Mouse (Mus musculus) MEL (cell line): ENCODE data around the gene Phb. TPM values are rescaled to one million over a fixed set of nuclear protein-coding genes. Genes with fewer than 3 reads are reported as not detected.

Experiments
- DNase-seq: peaks from one replicate; pipeline ENCODE4 v3.0.0; 2011; ENCODE audit warnings: low read depth, low spot score
- H3K27ac ChIP-seq: 2 replicates; pipeline ENCODE4 v1.5.1; 2012; ENCODE audit warnings: low read depth, mild to moderate bottlenecking, control low read depth, low read length, moderate library complexity; ENCODE audit not compliant: control insufficient read depth
- H3K27me3 ChIP-seq, 2 experiments: fragments of 150-350 bp in 1 of 2; sonication (generic) in 1 of 2; 2 replicates each; pipeline ENCODE4 v1.6.1; 2012; ENCODE audit warnings: low read length in 2 of 2, mild to moderate bottlenecking in 2 of 2, improper control_type of control experiment in 1 of 2, moderate library complexity in 1 of 2; ENCODE audit not compliant: insufficient read depth in 2 of 2, control insufficient read depth in 1 of 2
- H3K36me3 ChIP-seq, 2 experiments: 2 replicates each; pipeline ENCODE4 v1.6.1; 2012 to 2014; ENCODE audit warnings: low read length in 2 of 2, improper control_type of control experiment in 1 of 2, inconsistent platforms in 1 of 2, mild to moderate bottlenecking in 1 of 2; ENCODE audit not compliant: insufficient read depth in 2 of 2, control insufficient read depth in 1 of 2
- H3K4me1 ChIP-seq, 2 experiments: fragments of 150-350 bp in 1 of 2; sonication (generic) in 1 of 2; 2 replicates each; pipeline ENCODE4 v1.6.1; 2012; ENCODE audit warnings: low read length in 2 of 2, improper control_type of control experiment in 1 of 2, mild to moderate bottlenecking in 1 of 2; ENCODE audit not compliant: insufficient read depth in 2 of 2, control insufficient read depth in 1 of 2
- H3K4me3 ChIP-seq, 2 experiments: fragments of 150-350 bp in 1 of 2; sonication (generic) in 1 of 2; 2 replicates each; pipeline ENCODE4 v1.5.1; 2012; ENCODE audit warnings: low read depth in 2 of 2, low read length in 2 of 2, mild to moderate bottlenecking in 2 of 2, moderate library complexity in 2 of 2, control low read depth in 1 of 2, improper control_type of control experiment in 1 of 2; ENCODE audit not compliant: control insufficient read depth in 1 of 2, insufficient read depth in 1 of 2
- H3K79me2 ChIP-seq: 2 replicates; pipeline ENCODE4 v1.6.1; 2012; ENCODE audit warnings: mild to moderate bottlenecking, low read length, moderate library complexity; ENCODE audit not compliant: control insufficient read depth, poor library complexity, insufficient read depth
- H3K9ac ChIP-seq: 2 replicates; pipeline ENCODE4 v1.6.1; 2012; ENCODE audit warnings: low read depth, mild to moderate bottlenecking, control low read depth, low read length, moderate library complexity; ENCODE audit not compliant: control insufficient read depth, poor library complexity, severe bottlenecking
- H3K9me3 ChIP-seq: fragments of 150-350 bp; sonication (generic); replicated peaks from 2 replicates; pipeline ENCODE4 v1.6.1; 2012; ENCODE audit warnings: mild to moderate bottlenecking, low read length, improper control_type of control experiment, moderate library complexity; ENCODE audit not compliant: insufficient read depth
- CTCF ChIP-seq, 3 experiments: IDR thresholded peaks in 2 of 3; conservative IDR thresholded peaks in 1 of 3; 2 replicates each; pipeline ENCODE4 v1.5.1; 2011 to 2012; ENCODE audit warnings: low read length in 3 of 3, low read depth in 2 of 3, mild to moderate bottlenecking in 2 of 3, improper control_type of control experiment in 1 of 3, inconsistent platforms in 1 of 3, mixed read lengths in 1 of 3, moderate library complexity in 1 of 3; ENCODE audit not compliant: control insufficient read depth in 1 of 3, insufficient read depth in 1 of 3, poor library complexity in 1 of 3, severe bottlenecking in 1 of 3
- E2F4 ChIP-seq: IDR thresholded peaks from 2 replicates; pipeline ENCODE4 v1.6.1; 2011; ENCODE audit warnings: low read depth, low read length, improper control_type of control experiment, borderline replicate concordance
- EP300 ChIP-seq, 2 experiments: IDR thresholded peaks; 2 replicates each; pipeline ENCODE4 v1.6.1; 2011; ENCODE audit warnings: improper control_type of control experiment in 2 of 2, low read length in 2 of 2, low read depth in 1 of 2, mild to moderate bottlenecking in 1 of 2
- HCFC1 ChIP-seq: IDR thresholded peaks from 2 replicates; pipeline ENCODE4 v1.6.1; 2012; ENCODE audit warnings: low read depth, mild to moderate bottlenecking, inconsistent platforms, low read length, improper control_type of control experiment, moderate library complexity
- KAT2A ChIP-seq: conservative IDR thresholded peaks from 2 replicates; pipeline ENCODE4 v1.6.1; 2012; ENCODE audit warnings: low read depth, low read length, improper control_type of control experiment, inconsistent platforms
- MAFK ChIP-seq: IDR thresholded peaks from 2 replicates; pipeline ENCODE4 v1.6.1; 2011; ENCODE audit warnings: low read depth, mild to moderate bottlenecking, low read length, improper control_type of control experiment, borderline replicate concordance
- MAZ ChIP-seq: IDR thresholded peaks from 2 replicates; pipeline ENCODE4 v1.6.1; 2012; ENCODE audit warnings: low read depth, mild to moderate bottlenecking, inconsistent platforms, low read length, improper control_type of control experiment
- MEF2A ChIP-seq: IDR thresholded peaks from 2 replicates; pipeline ENCODE4 v1.6.1; 2014; ENCODE audit warnings: low read depth, mild to moderate bottlenecking, inconsistent platforms, low read length, improper control_type of control experiment; ENCODE audit not compliant: poor library complexity, insufficient replicate concordance, severe bottlenecking; ENCODE audit errors: extremely low read depth
- MYC ChIP-seq: IDR thresholded peaks from 2 replicates; pipeline ENCODE4 v1.6.1; 2011; ENCODE audit warnings: low read depth, mild to moderate bottlenecking, low read length, improper control_type of control experiment, moderate library complexity
- NELFE ChIP-seq: IDR thresholded peaks from 2 replicates; pipeline ENCODE4 v1.6.1; 2011; ENCODE audit warnings: low read depth, low read length, improper control_type of control experiment
- NRF1 ChIP-seq: IDR thresholded peaks from 2 replicates; pipeline ENCODE4 v1.6.1; 2014; ENCODE audit warnings: low read depth, mild to moderate bottlenecking, inconsistent platforms, low read length, improper control_type of control experiment, moderate library complexity; ENCODE audit not compliant: poor library complexity, insufficient read depth, severe bottlenecking
- POLR2A ChIP-seq, 2 experiments: IDR thresholded peaks; 2 replicates each; pipeline ENCODE4 v1.6.1; 2011 to 2012; ENCODE audit warnings: low read length in 2 of 2, mild to moderate bottlenecking in 2 of 2, control low read depth in 1 of 2, improper control_type of control experiment in 1 of 2, low read depth in 1 of 2, moderate library complexity in 1 of 2; ENCODE audit not compliant: control insufficient read depth in 1 of 2, insufficient read depth in 1 of 2, poor library complexity in 1 of 2
- POLR2AphosphoS5 ChIP-seq: IDR thresholded peaks from 2 replicates; pipeline ENCODE4 v1.6.1; 2012; ENCODE audit warnings: low read depth, borderline replicate concordance, mild to moderate bottlenecking, inconsistent platforms, low read length, moderate library complexity, mixed read lengths
- SIN3A ChIP-seq: IDR thresholded peaks from 2 replicates; pipeline ENCODE4 v1.6.1; 2012; ENCODE audit warnings: low read length, improper control_type of control experiment, inconsistent platforms
- SMC3 ChIP-seq: IDR thresholded peaks from 2 replicates; pipeline ENCODE4 v1.6.1; 2011; ENCODE audit warnings: low read depth, low read length, improper control_type of control experiment
- TAL1 ChIP-seq: IDR thresholded peaks from 2 replicates; pipeline ENCODE4 v1.6.1; 2012; ENCODE audit warnings: mild to moderate bottlenecking, inconsistent platforms, low read length, moderate library complexity, mixed read lengths
- TBP ChIP-seq: IDR thresholded peaks from 2 replicates; pipeline ENCODE4 v1.8.0; 2011; ENCODE audit warnings: low read depth, low read length, improper control_type of control experiment
- USF1 ChIP-seq: IDR thresholded peaks from 2 replicates; pipeline ENCODE4 v1.6.1; 2014; ENCODE audit warnings: low read depth, mild to moderate bottlenecking, inconsistent platforms, low read length, improper control_type of control experiment, moderate library complexity
- USF2 ChIP-seq, 2 experiments: IDR thresholded peaks; 2 replicates each; pipeline ENCODE4 v1.6.1; 2011 to 2012; ENCODE audit warnings: improper control_type of control experiment in 2 of 2, low read length in 2 of 2, borderline replicate concordance in 1 of 2, inconsistent platforms in 1 of 2, low read depth in 1 of 2, mild to moderate bottlenecking in 1 of 2; ENCODE audit not compliant: insufficient read depth in 1 of 2
- ZNF384 ChIP-seq: IDR thresholded peaks from 2 replicates; pipeline ENCODE4 v1.6.1; 2012; ENCODE audit warnings: low read depth, mild to moderate bottlenecking, inconsistent platforms, low read length, improper control_type of control experiment
- polyA plus RNA-seq, 2 experiments: library from polyadenylated mRNA; stranded (reverse) in 1 of 2; unstranded in 1 of 2; fragments of >175 nt in 1 of 2; fragments of >200 nt in 1 of 2; gene quantifications; 2 replicates each; pipeline versions ENCODE4 v1.2.1 to v1.2.4; 2012; ENCODE audit warnings: low replicate concordance in 2 of 2, low read depth in 1 of 2; ENCODE audit not compliant: insufficient read length in 2 of 2, insufficient read depth in 1 of 2, missing spikeins in 1 of 2
- total RNA-seq: library from RNA; depleted of rRNA; stranded (reverse); fragments of 300-350 nt; gene quantifications from 2 replicates; pipeline ENCODE4 v1.2.3, GENCODE M21; 2012

The Phb gene
- total and polyA plus RNA-seq, 3 experiments = 302 to 788 TPM; not detected in 1

DNA sequence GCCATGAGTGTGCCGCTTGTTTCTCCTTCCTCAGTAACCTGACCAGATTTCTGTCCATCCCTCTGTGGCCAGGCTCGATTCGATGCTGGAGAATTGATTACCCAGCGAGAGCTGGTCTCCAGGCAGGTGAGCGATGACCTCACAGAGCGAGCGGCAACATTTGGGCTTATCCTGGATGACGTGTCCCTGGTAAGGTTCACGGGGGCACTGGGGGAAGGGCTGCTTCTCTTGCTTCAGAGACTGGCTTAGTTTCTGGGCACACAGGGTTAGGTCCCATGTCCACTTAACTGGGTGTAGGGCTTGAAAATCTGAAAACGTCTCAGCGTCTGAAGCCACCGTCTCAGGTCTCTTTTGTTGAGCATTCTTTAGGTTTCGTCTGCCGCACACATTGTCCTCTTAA is 8.7 kb downstream of the Phb start:
- Histone ChIP-seq H3K4me1 (no peaks in the 10 kb centered on the region), H3K36me3 (peaks cover 0 to 19% of the 10 kb centered on the region in 2 experiments; a peak in 2 of 4 replicates), H3K9ac (no peak overlapping the region), H3K79me2 (peaks cover 3% of the 10 kb centered on the region; the same call in 1 of the 2 replicates), H3K9me3 (no peaks in the 10 kb centered on the region), H3K27ac (no peak overlapping the region), H3K27me3 (no peaks in the 10 kb centered on the region), H3K4me3 (no peak overlapping the region)
- TF ChIP-seq USF2 (IDR thresholded peaks at IDR 0.05; ENCODE audit: borderline replicate concordance in 1 of 2, insufficient read depth in 1 of 2, low read depth in 1 of 2, low read length in 2 of 2) = no peak
- TF ChIP-seq POLR2A (IDR thresholded peaks at IDR 0.05; ENCODE audit: control insufficient read depth in 1 of 2, insufficient read depth in 1 of 2, low read depth in 1 of 2, low read length in 2 of 2, poor library complexity in 1 of 2) = no peak
- TF ChIP-seq KAT2A = no peak
- no peak for TF ChIP-seq POLR2AphosphoS5
- TF ChIP-seq ZNF384 = no peak
- TF ChIP-seq NRF1 = no peak
- no peak for TF ChIP-seq MYC
- TF ChIP-seq TAL1 = no peak
- no peak for TF ChIP-seq MAZ
- no peak for TF ChIP-seq NELFE
- TF ChIP-seq HCFC1 = no peak
- no peak for TF ChIP-seq E2F4
- no peak for TF ChIP-seq SIN3A
- DNase-seq = no peak

DNA sequence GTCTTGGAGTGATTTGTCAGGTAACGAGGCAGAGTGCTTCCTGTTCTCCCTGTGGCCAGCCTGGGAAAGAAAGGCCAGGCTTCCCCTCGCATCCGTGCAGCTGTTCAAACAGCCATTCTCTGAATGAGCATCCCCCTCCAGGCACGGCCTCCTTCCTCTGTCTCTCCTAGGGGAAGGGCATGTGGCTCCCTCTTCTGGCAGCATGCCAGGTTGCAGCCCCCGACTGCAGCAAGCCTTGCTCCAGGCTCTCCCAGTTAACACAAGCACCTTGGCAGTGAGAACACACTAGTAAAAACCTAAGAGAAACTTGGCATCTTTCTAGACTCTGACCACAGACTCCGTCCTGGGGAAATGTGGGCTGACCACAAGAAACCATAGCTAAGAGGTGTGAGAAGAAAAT is 9.6 kb downstream of the Phb start:
- Histone ChIP-seq H3K27me3 (no peaks in the 10 kb centered on the region), H3K4me3 (no peak overlapping the region), H3K4me1 (no peaks in the 10 kb centered on the region), H3K9me3 (no peaks in the 10 kb centered on the region), H3K36me3 (peaks cover 0 to 19% of the 10 kb centered on the region in 2 experiments; a peak in 2 of 4 replicates), H3K27ac (no peak overlapping the region), H3K79me2 (0 out of 2 replicates have a peak, but pooled peaks cover 3% of the 10 kb centered on the region), H3K9ac (no peak overlapping the region)
- peak; percentile 65 for DNase-seq
- TF ChIP-seq KAT2A (no peak), HCFC1 (no peak), TBP (no peak), POLR2AphosphoS5 (no peak), CTCF (IDR thresholded peaks at IDR 0.05 in 2 of 3, conservative IDR thresholded peaks at IDR 0.05 in 1 of 3; ENCODE audit: control insufficient read depth in 1 of 3, insufficient read depth in 1 of 3, low read depth in 2 of 3, low read length in 3 of 3, poor library complexity in 1 of 3, severe bottlenecking in 1 of 3) (peak; percentile 53 to 68 (median 58)), TAL1 (no peak), MAFK (no peak), SMC3 (peak; percentile 39), MYC (no peak), EP300 (IDR thresholded peaks at IDR 0.05; ENCODE audit: low read depth in 1 of 2, low read length in 2 of 2) (no peak), USF1 (no peak), SIN3A (no peak), MEF2A (no peak)
